Mouse (Mus musculus): ENCODE data around the gene Cldn9. TPM values are rescaled to one million over a fixed set of nuclear protein-coding genes. Genes with fewer than 3 reads are reported as not detected.
A peak's percentile ranks its signal among the peaks of the same experiment; 100 is the strongest.

Gene Cldn9
- 0.76 and 2.4 TPM in 2 replicates for polyA plus RNA-seq (2016; fragmentation: Nextera tagmentation; extraction: Ambion mirVana)

DNA sequence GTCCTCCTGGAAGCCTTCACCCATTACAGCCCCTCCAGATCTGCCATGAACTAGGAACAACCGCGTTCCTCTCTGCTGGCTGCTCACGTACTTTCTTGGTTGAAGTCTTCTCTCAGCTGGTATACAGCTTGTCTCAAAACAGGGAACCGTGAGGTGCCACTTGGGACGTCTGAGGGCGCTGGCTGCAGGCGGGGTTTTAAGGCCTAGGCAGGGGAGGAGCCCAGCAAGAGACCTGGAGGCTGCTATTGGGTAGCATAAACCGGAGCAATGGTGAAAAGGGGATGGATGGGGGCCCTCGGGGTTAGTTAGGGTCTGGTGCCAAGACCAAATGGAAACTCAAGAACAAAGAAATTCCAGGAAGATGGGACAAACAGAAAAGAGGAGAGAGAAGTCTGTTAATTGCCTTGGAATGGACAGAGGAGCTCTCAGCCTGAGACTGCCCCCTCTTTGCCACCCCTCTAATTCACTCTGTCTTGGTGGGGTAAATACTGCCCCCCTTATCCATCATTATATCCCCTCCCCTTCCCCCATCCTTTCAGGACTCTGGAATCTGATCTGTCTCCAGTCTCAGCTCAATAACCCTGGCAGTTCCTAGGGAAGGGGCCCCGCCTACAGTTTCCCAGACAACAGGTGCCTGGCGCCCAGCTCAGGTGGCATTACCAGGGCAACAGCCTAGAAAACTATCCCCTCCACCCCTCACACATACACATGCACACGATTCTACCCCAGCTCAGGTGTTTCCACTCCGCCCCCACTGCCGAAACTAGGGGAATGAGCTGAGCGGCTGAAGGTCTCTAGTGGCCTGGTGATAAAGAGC lies at the start of gene Cldn9:
Gene Cldn9 (minus strand): TSS at position 171 of the 817 bp plus-strand sequence.
- H3K4me1 ChIP-seq, result peaks cover 24% of the 10 kb centered on the region
- H3K27ac ChIP-seq, result no peak within 1 kb of the TSS
- DNase-seq (ENCODE audit: low spot score), result no peak
- WGBS, result 18% methylated on average over 15 of the region's 15 CpGs
- H3K4me3 ChIP-seq, result peak within 1 kb of the TSS; percentile 3; the same call in 1 of the 2 replicates
- H3K9me3 ChIP-seq, result no peaks in the 10 kb centered on the region
- no peaks in the 10 kb centered on the region for H3K36me3 ChIP-seq
- H3K27me3 ChIP-seq (ENCODE audit: insufficient read depth, poor library complexity, severe bottlenecking), result peaks cover 67% of the 10 kb centered on the region

DNA sequence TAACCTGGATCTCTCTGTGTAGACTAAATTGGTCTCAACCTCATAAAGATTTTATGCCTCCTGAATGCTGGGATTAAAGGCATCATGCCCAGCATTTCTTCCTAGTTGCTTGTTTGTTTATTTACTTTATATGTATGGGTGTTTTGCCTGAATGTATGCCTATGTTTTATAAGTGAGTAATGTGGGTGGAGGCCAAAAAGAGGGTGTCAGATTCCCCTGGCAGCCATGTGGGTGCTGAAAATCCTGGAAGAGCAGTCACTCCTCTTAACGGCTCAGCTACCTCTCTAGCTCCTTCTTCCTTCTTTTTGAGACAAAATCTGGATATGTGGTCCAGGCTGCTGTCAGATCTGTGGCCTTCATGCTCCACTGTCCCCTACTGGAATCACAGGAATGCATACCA lies 46.6 kb upstream of the Cldn9 start:
- H3K27me3 ChIP-seq (ENCODE audit: insufficient read depth, poor library complexity, severe bottlenecking), result peaks cover 2% of the 10 kb centered on the region; the same call in 1 of the 2 replicates
- H3K4me3 ChIP-seq, result no peak overlapping the region
- 65% methylated on average over 1 of the region's 1 CpGs for WGBS

DNA sequence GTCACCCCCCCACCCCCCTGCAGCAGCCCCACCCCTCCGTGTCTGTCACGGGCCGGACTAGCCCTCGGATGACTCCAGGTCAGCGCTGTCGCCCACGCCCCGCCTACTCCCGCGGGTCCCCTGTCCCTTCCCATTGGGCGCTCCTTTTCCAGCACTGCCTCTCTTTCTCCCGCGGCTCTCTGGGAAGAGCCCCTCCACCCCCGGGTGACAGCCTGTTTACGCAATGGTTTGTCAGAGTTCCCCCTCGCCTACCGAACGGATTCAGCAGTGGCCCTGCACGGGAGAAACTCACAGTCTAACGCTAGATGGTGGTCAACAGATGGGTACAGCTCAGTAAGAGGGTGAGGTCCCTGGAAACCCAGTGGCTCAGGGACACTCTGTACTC lies 42.9 kb upstream of the Cldn9 start:
- Histone ChIP-seq H3K27ac (peak overlapping the region; percentile 97), H3K4me3 (peak overlapping the region; percentile 89), H3K4me1 (peaks cover 23% of the 10 kb centered on the region), H3K36me3 (no peaks in the 10 kb centered on the region), H3K9me3 (no peaks in the 10 kb centered on the region), H3K27me3 (ENCODE audit: insufficient read depth, poor library complexity, severe bottlenecking) (peaks cover 2% of the 10 kb centered on the region; the same call in 1 of the 2 replicates)
- 1% methylated on average over 20 of the region's 20 CpGs for WGBS
- DNase-seq (ENCODE audit: low spot score), result peak; percentile 97

More for the DNA sequence above, 46.6 kb upstream of the Cldn9 start:
- Histone ChIP-seq H3K27ac (no peak overlapping the region), H3K9me3 (no peaks in the 10 kb centered on the region), H3K4me1 (peaks cover 19% of the 10 kb centered on the region), H3K36me3 (peaks cover 20% of the 10 kb centered on the region)
- DNase-seq (ENCODE audit: low spot score), result no peak

DNA sequence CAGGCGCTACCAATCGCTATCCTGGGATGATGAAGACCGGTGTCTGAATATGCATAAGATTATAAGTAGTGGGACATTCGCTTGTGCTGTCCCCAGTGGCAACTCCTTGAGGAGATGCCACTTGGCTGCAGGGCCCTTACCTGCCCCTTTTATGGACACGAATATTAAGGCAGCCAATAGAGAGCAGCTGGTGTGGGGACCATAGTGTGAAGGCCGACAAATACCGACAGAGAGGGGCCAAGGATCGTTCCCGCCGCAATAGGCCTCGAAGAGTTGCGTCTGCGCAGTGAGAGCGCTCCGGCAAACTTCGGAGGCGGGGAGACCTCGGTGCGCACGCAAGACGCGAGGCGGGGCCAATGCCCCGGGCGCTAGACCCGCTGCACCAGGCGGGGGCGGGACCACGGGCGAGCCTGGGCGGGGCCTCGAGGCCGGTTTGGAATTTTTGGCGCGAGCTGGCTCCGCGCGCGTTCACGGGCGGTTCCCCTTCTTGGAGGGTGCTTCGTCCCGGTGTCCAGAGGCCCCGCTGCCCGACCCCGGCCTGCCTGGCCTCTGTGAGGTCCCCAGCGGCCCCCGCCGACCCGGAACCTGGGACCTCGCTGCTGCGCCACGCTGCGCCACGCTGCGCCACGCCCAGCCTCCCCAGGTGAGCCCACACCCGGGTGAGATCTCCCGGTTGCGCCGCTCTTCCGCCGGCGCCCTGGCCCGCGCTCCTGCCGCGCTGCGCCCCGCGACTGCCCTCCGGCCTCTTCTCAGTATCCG lies 42.4 kb upstream of the Cldn9 start, which contains the start of gene Pkmyt1:
Gene Pkmyt1 (plus strand): TSS at position 338 of the 759 bp plus-strand sequence.
- no peaks in the 10 kb centered on the region for H3K36me3 ChIP-seq
- H3K4me1 ChIP-seq, result peaks cover 23% of the 10 kb centered on the region
- H3K9me3 ChIP-seq, result no peaks in the 10 kb centered on the region
- 1% methylated on average over 73 of the region's 73 CpGs for WGBS
- H3K27ac ChIP-seq, result peak within 1 kb of the TSS; percentile 97
- peaks cover 8% of the 10 kb centered on the region; the same call in 1 of the 2 replicates for H3K27me3 ChIP-seq (ENCODE audit: insufficient read depth, poor library complexity, severe bottlenecking)
- DNase-seq (ENCODE audit: low spot score), result peak; percentile 97
- peak within 1 kb of the TSS; percentile 89 for H3K4me3 ChIP-seq

DNA sequence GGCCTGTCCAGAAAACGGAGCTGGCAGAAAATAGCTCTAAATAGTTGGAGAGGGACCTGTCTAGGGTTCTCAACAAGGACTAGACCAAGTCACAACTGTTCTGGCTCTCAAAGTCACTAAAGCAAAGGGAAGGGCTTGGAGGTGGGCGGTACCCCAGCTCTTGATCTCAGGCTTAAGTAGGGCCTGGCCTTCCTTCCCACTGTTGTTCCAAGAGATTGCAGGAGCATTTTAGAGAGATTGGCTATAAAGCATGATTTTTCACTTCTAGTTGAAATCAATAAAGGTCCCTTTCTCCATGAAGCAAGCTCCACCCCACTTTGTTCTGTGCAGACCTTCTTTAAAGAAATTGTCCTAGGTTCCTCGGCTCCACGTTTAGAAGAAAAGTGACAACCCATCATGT lies 41.7 kb upstream of the Cldn9 start:
- H3K9me3 ChIP-seq, result no peaks in the 10 kb centered on the region
- H3K4me1 ChIP-seq, result peaks cover 23% of the 10 kb centered on the region
- DNase-seq (ENCODE audit: low spot score), result no peak
- H3K36me3 ChIP-seq, result no peaks in the 10 kb centered on the region
- H3K4me3 ChIP-seq, result peak overlapping the region; percentile 89
- peak overlapping the region; percentile 97 for H3K27ac ChIP-seq
- WGBS, result 50% methylated on average over 4 of the region's 4 CpGs
- peaks cover 13% of the 10 kb centered on the region for H3K27me3 ChIP-seq (ENCODE audit: insufficient read depth, poor library complexity, severe bottlenecking)

DNA sequence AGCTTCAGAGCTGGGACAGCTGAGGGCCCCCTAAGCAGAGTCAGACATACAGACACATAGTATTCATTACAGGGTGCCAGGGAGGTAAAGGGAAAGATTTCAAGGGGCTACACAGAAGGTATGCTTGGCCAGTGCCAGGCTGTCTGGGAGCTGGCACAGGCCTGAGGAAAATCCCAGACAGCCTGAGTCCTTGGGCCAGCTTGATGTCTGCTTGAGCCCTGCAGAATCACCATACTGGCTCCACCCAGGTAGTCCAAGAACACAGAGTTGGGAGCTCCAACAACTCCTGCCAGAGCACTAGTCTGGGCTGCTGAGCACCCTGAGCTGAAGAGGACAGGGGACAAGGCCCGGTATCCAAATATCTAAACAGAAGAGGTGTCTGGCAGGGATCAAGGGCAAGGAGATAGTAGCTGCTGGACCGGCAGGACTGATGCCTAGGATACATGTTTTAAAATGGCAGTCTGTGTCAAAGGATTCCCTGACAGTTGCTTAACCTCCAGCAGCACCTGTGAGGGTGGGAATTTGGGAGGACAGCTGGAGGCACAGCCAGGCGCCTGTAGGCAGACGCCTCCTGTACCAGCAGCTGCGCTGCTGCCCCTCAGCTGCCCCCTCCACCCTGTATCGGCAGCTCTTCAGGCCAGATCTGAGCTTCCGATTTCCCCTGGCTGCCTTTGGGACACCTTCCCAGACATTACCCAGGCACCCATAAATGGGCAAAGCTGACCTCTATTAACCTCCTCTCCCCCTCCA lies 38.7 kb upstream of the Cldn9 start, which contains the start of gene 1520401A03Rik:
Gene 1520401A03Rik (minus strand): TSS at position 408 of the 750 bp plus-strand sequence.
- H3K27ac ChIP-seq, result no peak within 1 kb of the TSS
- H3K27me3 ChIP-seq (ENCODE audit: insufficient read depth, poor library complexity, severe bottlenecking), result peaks cover 31% of the 10 kb centered on the region
- H3K4me1 ChIP-seq, result peaks cover 27% of the 10 kb centered on the region
- H3K36me3 ChIP-seq, result no peaks in the 10 kb centered on the region
- H3K4me3 ChIP-seq, result no peak within 1 kb of the TSS
- 66% methylated on average over 7 of the region's 7 CpGs for WGBS
- no peaks in the 10 kb centered on the region for H3K9me3 ChIP-seq
- DNase-seq (ENCODE audit: low spot score), result no peak

DNA sequence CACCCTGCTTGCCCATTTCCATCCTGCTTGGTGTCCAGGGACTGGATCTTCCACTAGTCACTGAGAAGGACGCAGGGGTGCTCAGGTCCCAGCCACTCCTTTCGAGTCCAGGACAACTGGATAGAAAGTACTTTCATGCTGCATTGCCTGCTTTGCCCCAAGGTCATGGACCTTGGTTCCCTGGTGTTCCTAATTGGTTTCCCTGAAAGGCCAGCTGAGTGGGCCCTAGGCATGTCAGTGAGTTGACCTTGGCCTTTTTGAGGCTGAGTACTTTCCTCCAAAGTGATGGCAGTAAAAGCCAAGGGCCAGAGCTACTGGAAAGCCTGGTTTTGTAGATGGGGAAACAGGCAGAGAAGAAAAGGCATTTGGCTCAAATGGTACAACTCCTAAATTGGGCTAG lies 38.1 kb upstream of the Cldn9 start:
- peaks cover 36% of the 10 kb centered on the region for H3K27me3 ChIP-seq (ENCODE audit: insufficient read depth, poor library complexity, severe bottlenecking)
- H3K4me1 ChIP-seq, result peaks cover 20% of the 10 kb centered on the region
- WGBS, result 77% methylated on average over 2 of the region's 2 CpGs
- no peak for DNase-seq (ENCODE audit: low spot score)
- no peak overlapping the region for H3K27ac ChIP-seq
- no peaks in the 10 kb centered on the region for H3K9me3 ChIP-seq
- no peak overlapping the region for H3K4me3 ChIP-seq
- no peaks in the 10 kb centered on the region for H3K36me3 ChIP-seq

DNA sequence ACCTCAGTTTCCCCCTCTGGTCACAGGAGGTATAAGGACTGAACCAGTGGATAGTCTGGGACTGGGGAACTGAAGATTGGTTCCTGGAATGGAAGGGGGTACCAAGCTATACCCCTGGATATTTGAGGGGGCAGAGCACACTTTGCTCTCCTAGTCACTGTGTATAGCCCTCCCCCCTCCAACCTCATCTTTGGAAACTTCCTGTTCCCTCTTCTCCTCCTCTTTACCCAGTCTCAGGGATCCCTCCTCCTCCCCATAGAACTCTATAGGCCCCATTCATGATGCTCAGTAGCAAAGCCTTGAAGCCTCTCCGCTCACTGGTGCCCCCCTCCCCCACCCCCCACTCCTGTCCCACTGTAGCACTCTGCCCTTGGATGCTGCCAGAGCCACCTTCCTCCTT lies 35.6 kb upstream of the Cldn9 start:
- Histone ChIP-seq H3K4me3 (no peak overlapping the region), H3K4me1 (peaks cover 7% of the 10 kb centered on the region; the same call in 1 of the 2 replicates), H3K36me3 (no peaks in the 10 kb centered on the region), H3K27ac (no peak overlapping the region), H3K9me3 (no peaks in the 10 kb centered on the region), H3K27me3 (ENCODE audit: insufficient read depth, poor library complexity, severe bottlenecking) (peaks cover 39% of the 10 kb centered on the region)
- DNase-seq (ENCODE audit: low spot score), result no peak
- 42% methylated on average over 1 of the region's 1 CpGs for WGBS

DNA sequence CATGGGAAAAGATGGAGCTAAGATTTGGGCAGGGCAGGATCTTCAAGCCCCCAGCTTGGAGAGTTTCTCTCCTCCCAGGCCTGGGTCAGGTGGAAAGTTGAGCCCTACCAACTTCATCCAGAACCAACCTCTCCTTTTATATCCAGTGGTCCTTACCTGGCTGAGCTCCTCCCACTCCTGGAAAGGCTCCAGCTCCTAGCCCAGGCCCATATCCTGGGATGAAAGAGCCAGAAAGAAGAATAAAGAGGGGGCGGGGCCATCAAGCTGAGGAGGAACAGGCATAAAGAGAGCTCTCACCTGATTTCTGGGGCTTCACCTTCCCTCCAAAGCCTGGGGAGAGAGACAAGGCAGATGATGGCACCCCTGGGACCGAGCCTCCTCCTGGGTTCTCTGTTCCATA lies 33.2 kb upstream of the Cldn9 start:
- 55% methylated on average over 2 of the region's 2 CpGs for WGBS

DNA sequence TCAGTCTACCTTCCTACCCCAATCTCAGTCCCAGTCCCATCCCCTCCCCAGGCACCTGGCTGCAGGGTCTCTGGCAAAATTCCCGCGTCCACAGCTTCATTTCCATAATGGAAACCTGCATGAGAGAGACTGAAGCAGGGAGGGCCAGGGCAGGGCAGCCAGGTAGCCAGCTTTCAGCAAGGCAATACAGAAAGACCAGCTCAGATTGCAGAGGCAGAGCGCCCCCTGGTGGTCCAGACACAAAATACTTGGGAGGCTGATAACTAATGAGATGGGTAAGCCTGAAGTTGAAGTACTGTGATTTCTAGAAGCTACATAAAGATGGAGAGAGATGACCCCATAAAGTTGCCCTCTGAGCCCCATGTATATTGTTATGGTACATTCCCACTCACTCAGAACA lies 22.4 kb upstream of the Cldn9 start:
- DNase-seq (ENCODE audit: low spot score), result peak; percentile 88
- Histone ChIP-seq H3K4me1 (no peaks in the 10 kb centered on the region), H3K4me3 (no peak overlapping the region), H3K27me3 (ENCODE audit: insufficient read depth, poor library complexity, severe bottlenecking) (peaks cover 71% of the 10 kb centered on the region), H3K9me3 (no peaks in the 10 kb centered on the region), H3K36me3 (no peaks in the 10 kb centered on the region), H3K27ac (no peak overlapping the region)
- 0% methylated on average over 3 of the region's 3 CpGs for WGBS

More for the DNA sequence above, 33.2 kb upstream of the Cldn9 start:
- Histone ChIP-seq H3K4me1 (peaks cover 3% of the 10 kb centered on the region; the same call in 1 of the 2 replicates), H3K36me3 (no peaks in the 10 kb centered on the region), H3K27ac (no peak overlapping the region), H3K27me3 (ENCODE audit: insufficient read depth, poor library complexity, severe bottlenecking) (peaks cover 55% of the 10 kb centered on the region), H3K9me3 (no peaks in the 10 kb centered on the region), H3K4me3 (no peak overlapping the region)
- no peak for DNase-seq (ENCODE audit: low spot score)

DNA sequence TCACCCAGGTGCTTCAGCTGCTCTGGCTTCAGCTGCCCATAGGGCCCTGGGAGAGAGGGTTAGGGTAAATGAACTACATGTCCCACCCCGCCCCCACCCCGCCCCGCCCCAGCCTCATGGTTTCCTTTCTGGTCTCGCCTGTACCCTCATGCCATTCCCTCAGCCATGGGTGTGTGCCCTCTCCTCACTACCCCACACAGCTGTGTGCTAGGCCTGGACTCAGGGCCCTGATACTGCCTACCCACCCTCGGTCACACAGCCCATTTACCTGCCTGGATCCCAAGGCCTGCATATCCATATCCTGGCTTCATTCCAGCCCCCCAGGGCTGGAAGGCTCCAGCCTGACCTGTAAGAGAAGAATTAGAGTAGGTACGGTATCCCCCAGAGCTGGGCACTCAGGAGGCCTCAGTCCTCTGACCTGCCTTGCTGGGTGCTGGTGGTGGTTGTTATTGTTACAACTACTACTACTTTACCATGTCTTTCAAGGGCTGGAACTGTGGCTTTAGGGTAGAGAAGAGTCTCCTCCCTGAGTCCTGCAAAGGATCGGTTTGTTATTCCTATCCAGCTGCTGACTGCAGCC lies 21.8 kb upstream of the Cldn9 start:
- WGBS, result 75% methylated on average over 7 of the region's 7 CpGs
- no peaks in the 10 kb centered on the region for H3K36me3 ChIP-seq
- no peak overlapping the region for H3K4me3 ChIP-seq
- DNase-seq (ENCODE audit: low spot score), result no peak
- H3K27me3 ChIP-seq (ENCODE audit: insufficient read depth, poor library complexity, severe bottlenecking), result peaks cover 75% of the 10 kb centered on the region
- H3K9me3 ChIP-seq, result no peaks in the 10 kb centered on the region
- no peak overlapping the region for H3K27ac ChIP-seq
- no peaks in the 10 kb centered on the region for H3K4me1 ChIP-seq

DNA sequence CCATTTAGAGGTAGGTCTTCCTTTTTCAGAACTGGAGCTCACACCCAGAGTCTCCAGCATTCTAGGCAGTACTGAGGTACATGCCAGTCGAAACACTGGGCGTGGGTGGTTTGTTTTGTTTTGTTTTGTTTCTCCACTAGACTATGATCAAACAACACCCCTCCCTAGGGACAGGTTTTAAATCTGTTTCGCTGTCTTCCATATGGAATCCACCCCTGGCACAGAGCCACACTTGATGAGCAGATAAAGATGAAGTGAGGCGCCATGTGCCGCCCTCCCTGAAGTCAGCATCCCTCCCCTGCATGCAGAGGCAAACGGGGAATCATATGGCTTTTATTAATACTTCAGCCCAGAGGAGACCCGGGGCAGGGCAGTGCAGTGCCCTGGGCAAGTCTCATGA lies 20.9 kb upstream of the Cldn9 start:
- 58% methylated on average over 7 of the region's 7 CpGs for WGBS

More for the DNA sequence above, 20.9 kb upstream of the Cldn9 start:
- H3K27me3 ChIP-seq (ENCODE audit: insufficient read depth, poor library complexity, severe bottlenecking), result peaks cover 76% of the 10 kb centered on the region
- peaks cover 2% of the 10 kb centered on the region; the same call in 1 of the 2 replicates for H3K4me1 ChIP-seq
- no peak overlapping the region for H3K4me3 ChIP-seq
- H3K9me3 ChIP-seq, result no peaks in the 10 kb centered on the region
- DNase-seq (ENCODE audit: low spot score), result no peak
- no peak overlapping the region for H3K27ac ChIP-seq
- no peaks in the 10 kb centered on the region for H3K36me3 ChIP-seq
